Mouse (Mus musculus): ENCODE data around the gene Pim1.

The Pim1 gene

DNA sequence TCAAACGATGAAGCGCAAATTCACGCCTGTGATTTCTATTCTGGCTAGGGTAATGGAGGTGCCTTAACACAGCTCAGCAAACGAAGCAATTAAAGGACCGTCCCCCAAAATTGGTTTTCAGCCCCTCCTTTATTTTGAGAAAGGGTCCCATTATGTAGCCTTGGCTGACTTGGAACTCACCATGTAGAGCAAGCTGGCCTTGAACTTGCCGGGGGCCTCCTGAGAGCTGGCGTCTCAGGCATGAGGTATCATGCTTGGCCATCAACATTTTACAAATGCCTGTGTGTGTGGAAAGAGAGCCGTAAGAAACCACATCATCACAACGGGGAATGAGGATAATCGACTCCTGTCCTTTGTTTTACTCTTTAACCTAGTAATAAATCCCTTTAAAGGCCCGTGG, 23.5 kb upstream of the Pim1 start:
- DNase-seq = no peak

DNA sequence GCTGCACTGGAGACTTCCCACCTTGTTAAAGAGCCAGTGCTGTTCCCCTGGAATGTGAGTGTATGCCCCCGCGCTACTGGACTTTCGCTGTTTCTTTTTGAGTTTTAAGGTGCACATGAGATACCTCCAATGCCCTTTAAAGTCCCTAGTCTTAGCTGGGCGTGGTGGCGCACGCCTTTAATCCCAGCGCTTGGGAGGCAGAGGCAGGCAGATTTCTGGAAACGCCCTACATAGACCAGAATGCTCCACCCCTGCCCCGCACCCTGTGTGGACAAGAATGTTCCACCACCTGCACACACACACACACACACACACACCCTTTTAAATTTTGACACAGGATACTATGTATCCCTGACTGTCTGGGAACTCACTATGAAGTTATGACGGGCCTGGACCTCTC, 17.1 kb upstream of the Pim1 start:
- no peak for DNase-seq

DNA sequence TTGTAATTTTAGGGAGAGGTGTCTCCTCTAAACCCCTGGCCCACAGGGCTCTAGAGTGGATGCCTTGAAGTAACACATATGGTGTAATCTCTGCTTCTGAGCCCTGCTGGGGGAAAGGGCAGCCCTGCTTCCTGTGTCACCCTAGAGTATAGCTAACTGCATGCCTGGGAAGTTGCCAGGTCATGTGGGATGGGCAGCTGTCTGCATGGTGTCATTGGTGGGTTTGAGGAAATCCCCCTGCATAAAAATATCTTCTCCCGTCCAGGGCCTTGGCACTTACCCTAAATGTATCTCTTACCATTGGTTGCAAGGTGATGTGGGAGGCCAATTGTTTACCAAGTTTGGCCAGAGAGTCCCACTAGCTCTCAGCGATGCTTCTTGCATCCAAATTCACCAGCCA, 16.5 kb upstream of the Pim1 start:
- DNase-seq = peak; percentile 51

DNA sequence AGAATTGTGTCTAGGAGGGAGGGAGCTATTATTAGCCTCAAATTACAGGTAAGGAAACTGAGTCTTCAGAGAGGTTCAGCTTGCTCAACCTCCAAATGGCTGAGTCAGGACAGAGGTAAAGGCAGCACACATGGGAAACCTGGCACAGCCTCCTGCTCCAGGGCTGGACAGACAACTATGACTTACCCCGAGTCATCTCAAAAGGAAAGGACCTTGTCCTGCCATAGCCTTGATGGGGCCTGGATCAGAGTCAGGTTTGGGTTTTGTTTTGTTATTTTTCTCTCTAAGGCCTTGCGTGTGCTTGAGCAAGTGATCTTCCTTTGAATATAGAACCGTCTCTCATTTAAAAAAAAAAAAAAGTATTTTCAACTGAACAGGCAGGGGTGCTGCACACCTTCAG, 15.4 kb upstream of the Pim1 start:
- DNase-seq = no peak

- DNase-seq = no peak
Measured at GRCm38 (mm10) chr17:29476461-29476860, 14.1 kb upstream of the Pim1 start.

- DNase-seq = no peak
Measured at GRCm38 (mm10) chr17:29477357-29477756, 13.2 kb upstream of the Pim1 start.

DNA sequence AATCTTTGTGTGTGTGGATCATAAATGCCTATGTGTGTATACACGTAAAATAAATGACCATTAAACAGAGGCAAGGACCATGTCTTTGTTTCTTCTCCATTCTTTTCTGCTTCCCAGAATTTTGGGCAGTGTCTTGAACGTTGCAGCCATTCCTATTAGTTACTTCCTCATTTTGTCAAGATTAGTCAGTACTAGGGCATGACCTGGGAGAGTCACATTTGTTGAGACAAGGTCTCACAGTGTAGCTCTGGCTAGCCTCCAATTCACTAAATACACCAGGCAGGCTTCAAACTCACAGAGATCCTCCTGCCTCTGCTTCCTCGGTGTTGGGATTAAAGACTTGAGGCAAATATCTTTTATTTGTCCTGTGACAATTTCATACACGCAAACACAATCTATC, 12.3 kb upstream of the Pim1 start:
- no peak for DNase-seq

DNA sequence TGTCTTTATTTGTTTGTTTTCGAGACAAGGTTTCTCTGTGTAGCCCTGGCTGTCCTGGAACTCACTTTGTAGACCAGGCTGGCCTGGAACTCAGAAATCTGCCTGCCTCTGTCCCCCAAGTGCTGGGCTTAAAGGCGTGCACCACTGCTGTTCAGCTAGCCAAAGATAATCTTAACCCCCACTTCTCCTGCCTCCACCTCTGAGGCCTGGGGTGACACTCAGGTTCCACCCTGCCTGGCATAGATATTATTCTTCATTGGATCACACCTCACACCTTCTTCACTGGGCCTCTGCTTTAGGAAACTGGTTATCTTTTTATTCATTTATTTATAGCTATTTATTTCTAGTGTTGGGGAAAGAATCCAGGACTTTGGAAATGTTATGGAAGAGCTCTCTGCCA, 10.3 kb upstream of the Pim1 start:
- no peak for DNase-seq

DNA sequence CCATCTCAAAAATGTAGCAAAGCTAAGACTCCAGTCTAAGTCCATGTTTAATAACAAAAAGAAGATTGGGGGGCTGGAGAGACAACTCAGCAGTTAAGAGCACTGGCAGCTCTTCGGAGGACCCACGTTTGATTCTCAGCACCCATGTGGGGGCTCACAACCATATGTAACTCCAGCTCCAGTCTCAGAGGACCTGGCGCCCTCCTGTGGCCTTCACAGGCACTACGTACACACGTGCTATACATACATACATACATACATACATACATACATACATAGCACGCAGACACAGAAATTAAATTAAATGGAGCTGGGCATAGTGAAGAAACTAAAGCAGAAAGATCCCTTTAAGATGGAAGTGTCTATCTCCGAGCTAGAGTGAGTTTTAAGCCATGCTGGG, 7.9 kb upstream of the Pim1 start:
- no peak for DNase-seq

DNA sequence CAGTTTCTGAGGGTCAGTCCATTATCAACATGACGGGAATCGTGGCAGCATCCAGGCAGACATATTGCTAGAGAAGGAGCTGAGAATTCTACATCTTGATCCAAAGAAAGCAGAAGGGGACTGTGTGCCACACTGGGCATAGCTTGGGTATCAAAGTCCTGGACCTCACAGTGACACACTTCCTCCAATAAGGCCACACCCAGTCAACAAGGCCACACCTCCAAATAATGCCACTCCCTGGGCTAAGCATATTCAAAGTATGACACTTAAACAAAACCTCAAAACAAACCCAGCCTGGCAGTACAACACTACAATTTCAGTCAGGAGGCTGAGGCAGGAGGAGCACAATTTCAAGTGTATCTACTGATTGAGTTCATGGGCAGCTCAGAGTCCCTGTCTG, 7.3 kb upstream of the Pim1 start:
- no peak for DNase-seq

GRCm38 (mm10) chr17:29484431-29484830, 6.1 kb upstream of the Pim1 start:
- no peak for DNase-seq

DNA sequence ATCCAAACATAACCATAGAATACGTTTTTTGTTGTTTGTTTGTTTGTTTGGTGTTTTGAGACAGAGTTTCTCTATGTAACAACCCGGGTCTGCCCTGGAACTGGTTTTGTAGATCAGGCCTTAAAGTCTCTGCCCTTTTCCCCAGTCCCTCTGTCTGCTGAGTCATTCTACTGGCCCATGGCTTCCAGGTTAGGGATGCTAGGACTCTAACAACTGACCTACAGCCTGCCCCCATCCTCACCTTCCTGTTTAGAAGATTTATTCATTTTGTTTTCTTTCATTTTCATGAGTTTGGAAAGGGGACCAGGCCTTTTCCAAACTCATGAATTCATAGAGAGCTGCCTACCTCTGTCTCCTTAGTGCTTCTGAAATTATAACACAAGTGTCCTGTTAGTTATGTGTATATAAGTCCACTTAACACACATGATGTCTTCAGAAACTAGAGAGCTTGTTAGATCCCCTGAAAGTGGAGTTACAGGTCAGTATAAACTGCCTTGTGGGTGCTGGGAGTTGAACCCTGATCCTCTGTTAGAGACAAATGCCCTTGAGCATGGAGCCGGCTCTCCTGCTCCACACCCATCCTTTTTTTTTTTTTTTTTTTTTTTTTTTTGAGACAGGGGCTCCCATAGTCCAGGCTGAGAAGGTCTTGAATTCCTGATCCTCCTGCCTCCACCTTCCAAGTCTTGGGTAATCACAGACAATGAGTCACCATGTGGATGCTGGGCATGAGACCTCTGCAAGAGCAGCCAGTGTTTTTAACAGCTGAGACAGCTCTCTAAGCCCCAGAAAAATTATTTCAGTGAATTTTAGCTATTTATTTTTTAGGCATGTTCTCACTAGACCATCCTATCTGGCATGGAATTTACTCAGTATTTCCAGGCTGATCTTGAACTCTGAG, 5.0 kb upstream of the Pim1 start:
- DNase-seq = no peak

- DNase-seq = no peak
Measured at GRCm38 (mm10) chr17:29488257-29488977, 2.1 kb upstream of the Pim1 start.

DNA sequence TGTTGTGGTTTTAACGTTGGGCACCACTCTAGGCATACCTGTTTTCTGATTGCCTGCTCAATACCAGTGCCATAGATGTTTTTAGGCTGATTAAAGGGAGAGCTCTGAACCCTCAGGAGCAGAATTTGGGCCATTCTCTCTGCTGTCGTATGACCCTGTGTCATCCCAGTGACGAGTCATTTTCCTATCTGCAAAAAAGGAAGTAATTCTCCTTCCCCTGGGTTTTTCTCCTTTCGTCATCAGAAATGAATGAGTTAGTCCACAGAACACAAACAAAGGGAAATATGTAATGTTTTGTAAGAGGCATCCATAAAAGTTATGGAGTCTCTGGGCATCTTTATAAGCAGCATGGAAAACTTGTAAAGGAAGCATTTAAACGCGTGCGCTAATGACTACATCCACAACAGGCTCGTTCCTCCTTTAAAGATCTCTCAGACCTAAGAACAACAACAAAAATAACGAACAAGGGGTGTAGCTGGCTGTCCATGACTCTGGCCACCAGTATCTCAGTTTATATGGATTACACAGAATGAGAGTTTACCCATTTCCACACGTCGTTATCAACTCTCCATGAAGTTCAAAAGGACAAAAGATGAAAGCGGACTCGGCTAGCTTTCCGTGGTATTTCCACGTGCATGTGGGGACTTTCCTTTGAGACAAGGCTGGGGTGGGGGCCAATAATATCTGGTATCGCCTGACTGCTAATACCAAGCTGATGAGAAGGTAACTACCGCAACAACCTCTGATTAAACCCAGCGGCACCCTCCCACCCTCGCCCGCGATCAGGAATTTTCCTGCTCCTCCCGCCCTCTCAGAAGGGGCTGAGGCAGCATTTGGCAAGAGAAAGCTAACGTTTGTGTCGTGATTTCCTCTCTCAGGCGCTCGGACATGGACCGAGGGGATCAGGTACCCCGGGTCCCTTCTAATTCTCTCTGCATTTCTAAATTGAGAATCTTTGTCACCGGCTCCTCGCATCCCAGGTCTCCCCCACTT, 1.3 kb upstream of the Pim1 start:
- DNase-seq = peak; percentile 58

- peak; percentile 99 for DNase-seq
Measured at GRCm38 (mm10) chr17:29489971-29490712, 411 bp upstream of the Pim1 start.

- peak; percentile 80 for DNase-seq
Measured at GRCm38 (mm10) chr17:29491591-29492268, 1.2 kb downstream of the Pim1 start.

DNA sequence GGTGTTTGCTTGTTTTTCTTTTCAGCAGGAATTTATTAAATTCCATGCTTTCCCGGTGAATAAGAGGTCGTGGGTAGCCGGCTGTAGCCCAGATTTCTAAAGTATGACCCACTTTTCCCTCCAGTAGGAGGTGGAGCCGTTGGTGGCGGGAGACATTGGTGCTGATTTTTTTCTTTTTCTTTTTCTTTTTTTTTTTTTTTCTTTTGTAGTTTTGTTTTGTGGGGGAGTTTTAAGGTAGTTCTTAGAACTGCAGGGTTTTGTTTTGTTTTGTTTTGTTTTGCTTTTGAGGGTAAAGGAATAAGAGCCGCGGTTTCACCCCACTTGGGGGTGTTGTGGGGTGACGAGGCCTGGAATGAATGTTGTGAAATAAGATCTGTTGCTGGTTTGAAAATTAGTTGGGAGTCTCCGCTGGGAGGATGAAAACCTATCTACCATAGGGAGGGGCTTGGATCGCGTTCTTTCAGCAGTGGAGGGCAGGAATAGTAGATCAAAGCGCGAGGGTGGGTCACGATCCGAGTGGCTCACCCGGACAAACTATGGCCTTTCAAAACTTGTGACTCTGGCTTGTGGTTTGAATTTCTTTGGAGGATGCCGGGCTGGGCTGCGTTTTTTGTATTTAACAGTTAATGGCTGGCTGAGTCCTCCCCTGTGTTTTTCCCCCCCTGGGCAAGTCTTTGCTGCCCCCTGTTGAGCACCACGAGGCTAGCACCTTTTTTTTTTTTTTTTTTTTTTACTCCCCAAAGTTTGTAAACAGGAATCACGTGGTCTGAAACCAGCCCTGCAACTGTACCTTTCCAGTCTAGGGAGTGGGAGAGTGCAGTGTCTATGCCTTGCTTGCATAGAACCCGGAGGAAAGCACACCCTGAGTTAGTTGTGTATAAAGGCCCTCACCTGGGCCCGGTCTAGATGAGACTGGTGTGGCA, 2.0 kb downstream of the Pim1 start:
- DNase-seq = peak; percentile 84

- DNase-seq = no peak
Measured at GRCm38 (mm10) chr17:29493461-29493980, 3.0 kb downstream of the Pim1 start.

GRCm38 (mm10) chr17:29494062-29494731, 3.6 kb downstream of the Pim1 start:
- DNase-seq = no peak

GRCm38 (mm10) chr17:29494732-29495076, 4.2 kb downstream of the Pim1 start:
- DNase-seq = no peak
